Mouse (Mus musculus) lung, postnatal 4 days (tissue): Measurements from ENCODE around the gene Fastkd3.

Experiments used
- DNase-seq, 2 experiments: peaks; one replicate each; pipeline ENCODE4 v3.0.0; 2021

Fastkd3 gene

GRCm38 (mm10) chr13:68622792-68623191 is 40.8 kb downstream of the Fastkd3 start:
- no peak for DNase-seq

GRCm38 (mm10) chr13:68627041-68627440 is 45.0 kb downstream of the Fastkd3 start:
- no peak for DNase-seq
